Mouse (Mus musculus): ENCODE results near the gene Il22ra1.

The Il22ra1 gene

DNA sequence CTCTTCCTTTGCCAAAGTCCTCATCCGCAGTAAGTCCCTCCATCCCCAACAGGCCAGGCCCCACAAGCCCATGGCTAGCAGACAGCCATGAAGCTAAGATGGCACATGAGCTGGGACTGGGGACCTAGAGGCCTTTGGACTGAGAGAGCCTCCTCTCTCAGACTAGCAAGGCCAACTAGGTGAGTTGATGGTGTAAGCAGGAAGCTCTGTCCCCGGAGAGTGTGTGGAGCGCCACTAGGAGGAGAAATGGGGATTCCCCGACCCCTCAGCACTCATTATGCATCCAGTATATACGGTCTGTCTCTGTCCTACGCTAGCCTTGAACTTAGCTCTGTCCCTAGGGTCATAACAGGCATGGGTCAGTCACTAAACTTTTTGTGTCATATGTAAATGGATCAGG is 43.6 kb downstream of the Il22ra1 start:
- no peak for DNase-seq (ENCODE audit: low spot score)

DNA sequence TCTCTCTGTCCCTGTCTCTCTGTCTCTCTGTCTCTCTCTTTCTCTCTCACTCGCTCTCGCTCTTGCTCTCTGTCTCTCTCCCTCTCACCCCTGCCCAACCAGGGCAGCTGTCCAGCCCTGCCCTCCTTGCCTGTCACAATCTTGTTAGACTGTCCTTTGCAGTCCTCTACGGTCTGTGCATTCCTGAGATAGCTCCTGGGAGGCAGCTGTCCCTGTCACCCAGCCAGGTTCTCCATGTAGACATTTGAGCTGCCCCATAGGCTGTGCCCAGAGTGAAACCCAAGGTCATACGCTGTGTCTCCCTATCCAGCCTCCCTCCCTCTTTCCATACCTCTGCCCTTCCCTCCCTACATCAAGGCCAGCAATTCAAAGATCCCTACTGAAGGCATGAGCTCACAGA is 44.7 kb downstream of the Il22ra1 start:
- DNase-seq (ENCODE audit: low spot score): no peak

DNA sequence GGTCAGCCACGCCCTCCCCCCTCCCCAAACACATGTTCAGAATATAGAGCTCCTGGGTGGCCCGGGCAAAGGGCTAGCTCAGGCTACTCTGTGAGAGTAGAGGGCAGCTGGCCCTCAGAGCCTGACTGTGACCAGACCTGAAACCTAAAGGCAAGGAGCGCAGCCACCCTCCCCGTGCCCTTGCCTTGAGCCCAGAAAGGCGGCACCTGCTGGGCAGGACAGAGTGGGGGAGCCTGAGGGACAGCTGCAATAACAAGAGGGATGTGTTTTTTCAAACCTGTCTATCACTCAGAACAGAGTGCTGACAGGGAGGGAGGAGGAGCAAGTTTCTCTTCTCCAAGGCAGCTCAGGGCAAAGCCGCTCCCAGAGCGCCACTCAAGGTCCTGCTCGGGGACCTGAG is 46.5 kb downstream of the Il22ra1 start:
- DNase-seq (ENCODE audit: low spot score): no peak

DNA sequence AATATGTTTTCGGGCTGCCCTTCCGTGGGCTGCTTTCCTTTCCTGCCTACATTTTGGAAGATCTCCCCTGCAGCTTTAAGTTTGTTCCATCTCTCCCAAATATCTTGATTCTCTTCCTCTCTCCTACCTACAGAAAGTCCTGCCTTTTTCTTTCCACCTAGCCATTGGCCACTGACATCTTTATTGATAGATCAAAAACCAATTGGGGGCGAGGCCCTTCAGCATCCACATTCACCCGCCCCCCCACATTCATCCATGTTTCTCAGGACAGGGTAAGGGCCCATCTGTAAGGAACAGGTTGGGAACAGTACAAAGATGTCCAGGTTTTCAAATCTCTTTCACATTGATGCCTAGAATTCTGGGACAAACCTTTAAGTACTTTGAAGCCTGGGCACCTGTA is 48.9 kb downstream of the Il22ra1 start:
- DNase-seq (ENCODE audit: low spot score): no peak

DNA sequence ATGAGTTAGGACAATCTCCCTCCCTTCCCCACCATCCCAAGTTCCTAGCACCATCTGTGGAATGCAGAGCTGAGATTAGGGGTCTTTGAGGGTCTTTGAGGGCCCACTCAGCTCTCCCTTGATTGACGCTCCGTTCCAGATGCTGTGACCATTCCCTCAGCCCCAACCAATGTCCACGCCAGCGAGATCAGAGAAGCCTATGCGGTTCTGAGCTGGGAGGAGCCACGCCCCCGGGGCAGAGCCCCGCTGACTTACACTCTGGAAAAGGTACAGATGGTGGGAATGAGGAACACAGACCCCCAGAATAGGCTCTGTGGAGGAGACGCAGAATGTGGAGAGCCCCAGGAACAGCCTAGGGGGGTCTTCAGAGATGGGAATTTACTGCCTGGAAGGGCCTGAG is 51.7 kb downstream of the Il22ra1 start:
- no peak for DNase-seq (ENCODE audit: low spot score)

DNA sequence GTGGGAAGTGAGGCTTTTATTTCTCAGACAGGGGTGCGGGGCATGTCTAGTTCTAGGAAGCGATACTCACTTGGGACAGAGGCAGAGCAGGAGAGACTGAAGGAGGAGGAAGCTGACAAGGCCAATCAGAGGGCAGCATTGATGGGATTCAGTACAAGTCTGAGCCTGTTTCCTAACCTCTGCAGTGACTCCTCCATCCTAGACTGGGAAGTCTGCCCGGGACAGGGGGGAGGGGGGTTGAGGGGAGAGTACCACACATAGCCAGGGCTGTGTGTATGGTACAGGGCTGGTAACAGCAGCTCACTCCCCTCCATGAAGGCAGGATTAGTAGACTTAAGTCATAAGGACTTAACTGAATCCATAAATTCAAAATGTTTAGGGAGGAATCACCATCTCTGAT is 52.3 kb downstream of the Il22ra1 start:
- DNase-seq (ENCODE audit: low spot score): no peak

DNA sequence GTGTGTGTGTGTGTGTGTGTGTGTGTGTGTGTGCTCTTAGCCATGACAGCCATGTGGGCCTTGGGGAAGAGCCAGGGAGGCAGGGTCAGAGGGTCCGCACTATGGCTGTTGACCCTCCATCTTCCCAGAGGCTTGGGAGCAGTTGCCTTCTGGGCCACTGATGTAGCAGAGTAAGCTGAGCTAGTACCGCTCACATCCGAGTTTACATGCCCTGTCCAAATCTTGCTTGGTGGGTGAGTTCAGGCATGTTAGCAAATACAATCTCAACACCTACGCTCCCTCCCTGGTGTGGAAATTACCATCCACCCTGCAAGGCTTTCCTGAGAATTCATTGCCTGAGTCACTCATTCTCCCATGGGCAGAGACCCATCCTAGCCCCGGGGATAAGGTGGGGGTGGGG is 53.3 kb downstream of the Il22ra1 start:
- DNase-seq (ENCODE audit: low spot score): no peak

DNA sequence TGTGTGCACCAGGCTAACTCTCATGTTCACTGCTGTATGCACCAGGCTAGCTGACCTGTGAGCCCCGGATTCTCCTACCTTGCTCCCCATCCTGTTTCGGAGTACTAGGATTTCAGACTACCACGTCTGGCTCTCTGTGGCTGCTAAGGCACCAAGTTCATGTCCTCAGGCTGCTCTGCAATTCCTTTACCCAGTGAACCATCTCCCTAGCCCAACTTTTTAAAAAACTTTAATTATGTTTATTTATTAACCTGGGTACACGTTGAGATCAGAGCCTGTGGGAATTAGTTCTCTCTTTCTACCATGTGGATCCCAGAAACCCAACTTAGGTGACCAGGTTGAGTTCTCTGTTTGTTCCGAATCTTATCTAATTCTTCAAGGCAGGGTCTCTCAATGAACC is 58.6 kb downstream of the Il22ra1 start:
- no peak for DNase-seq (ENCODE audit: low spot score)

DNA sequence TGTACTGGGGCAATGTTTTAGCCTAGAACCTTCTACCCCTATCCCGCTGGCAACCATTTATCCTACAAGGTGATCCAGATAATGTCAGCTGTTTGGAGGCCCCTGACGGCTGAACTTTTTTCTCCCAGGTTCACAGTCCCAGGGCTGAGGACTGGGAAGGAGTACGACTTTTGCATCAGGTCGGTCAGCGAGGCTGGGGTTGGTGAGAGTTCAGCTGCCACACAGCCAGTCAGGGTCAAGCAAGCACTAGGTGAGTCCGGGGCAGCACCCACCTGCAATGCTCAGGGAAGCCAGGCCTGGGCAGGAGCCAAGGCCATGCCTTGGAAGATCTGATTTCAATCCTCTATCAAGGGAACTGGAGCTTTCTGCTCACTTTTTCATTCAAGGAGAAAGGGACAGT is 59.3 kb downstream of the Il22ra1 start:
- DNase-seq (ENCODE audit: low spot score): no peak

DNA sequence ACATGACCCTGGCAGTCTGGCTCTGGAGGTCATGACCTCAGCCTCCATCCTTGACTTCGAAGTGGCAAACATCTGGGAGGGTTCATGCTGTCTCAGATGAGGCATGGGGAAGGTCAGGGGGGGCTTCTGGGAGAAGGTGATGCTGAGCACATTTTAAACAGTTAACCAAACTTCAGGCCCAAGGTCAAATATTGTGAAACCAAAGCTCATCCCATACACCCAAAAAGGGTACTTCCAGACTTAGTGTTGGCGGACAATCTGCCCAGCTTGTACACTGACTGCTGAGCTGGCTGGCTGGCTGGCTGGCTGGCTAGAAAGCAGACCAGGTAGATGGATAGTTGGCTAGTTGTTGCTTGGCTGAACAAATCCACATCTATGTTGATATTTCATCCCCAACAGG is 61.2 kb downstream of the Il22ra1 start:
- DNase-seq (ENCODE audit: low spot score): no peak

DNA sequence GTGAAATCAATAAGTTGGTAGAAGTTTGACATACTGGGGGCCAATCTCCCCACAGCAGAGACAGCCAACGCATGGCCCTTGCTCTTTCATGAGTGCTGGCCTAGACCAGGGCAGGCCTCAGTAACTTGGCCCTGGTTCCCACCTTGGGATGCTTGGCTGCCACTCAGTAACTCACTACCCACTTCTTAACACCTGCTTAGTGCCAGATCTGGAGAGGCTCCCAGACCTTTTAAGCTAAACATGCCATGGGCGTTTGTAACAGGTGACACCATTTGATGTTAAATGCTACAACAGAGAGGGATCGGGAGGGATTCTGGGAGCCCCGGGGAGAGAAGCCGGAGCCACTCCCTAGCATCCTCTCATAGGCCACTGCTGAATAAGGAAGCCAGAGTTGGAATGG is 64.8 kb downstream of the Il22ra1 start:
- no peak for DNase-seq (ENCODE audit: low spot score)

DNA sequence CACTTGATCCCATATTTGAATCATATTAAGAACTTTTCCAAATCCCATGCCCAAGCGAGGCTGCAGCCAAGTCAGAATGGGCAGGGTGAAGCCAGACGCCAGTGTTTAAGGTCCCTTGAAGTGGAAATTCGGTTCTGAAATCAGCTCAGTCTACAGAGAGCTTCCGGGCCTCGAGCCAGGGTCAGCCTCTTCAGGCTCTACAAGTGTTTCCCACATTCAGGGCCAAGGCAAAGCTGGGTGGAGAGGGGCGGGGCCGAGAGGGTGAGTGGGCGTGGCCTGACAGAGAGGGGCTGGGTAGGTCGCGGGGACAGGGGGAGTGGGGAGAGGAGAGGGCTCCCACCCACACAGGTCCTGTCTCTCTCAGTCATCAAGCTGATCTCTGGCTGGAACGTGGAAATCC is 70.0 kb downstream of the Il22ra1 start:
- DNase-seq (ENCODE audit: low spot score): peak; percentile 46

DNA sequence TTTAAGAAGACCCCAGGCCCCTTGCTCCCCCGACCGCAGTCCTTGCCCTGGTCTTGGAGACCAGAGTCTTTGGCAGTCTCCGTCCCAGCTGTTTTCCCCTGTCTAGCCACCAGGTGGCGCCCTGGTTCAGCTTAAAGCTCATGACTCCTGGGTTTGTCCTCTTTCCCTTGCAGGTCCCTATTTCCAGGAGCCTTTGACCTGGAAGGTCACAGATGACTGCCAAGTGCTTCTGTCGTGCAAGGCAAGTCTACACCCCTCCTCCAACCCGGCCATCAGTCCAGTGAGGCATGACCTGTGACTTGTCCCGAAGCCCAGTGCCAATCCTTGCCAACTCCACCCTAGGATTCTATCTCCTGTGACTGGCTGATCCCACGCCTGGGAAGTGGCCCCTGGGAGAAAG is 73.6 kb downstream of the Il22ra1 start:
- DNase-seq (ENCODE audit: low spot score): peak; percentile 84
